Mouse (Mus musculus) testis, adult 2 months (tissue): ENCODE data around the gene Gak.

Experiments
- CTCF ChIP-seq: fragments of 200-500 bp; IDR thresholded peaks from 2 replicates; pipeline ENCODE4 v1.5.1; 2012; ENCODE audit warnings: low read depth, mild to moderate bottlenecking, inconsistent platforms, low read length, moderate library complexity; ENCODE audit not compliant: control insufficient read depth, insufficient read depth, insufficient replicate concordance
- POLR2A ChIP-seq: fragments of 200-500 bp; IDR thresholded peaks from 2 replicates; pipeline ENCODE4 v1.6.1; 2012; ENCODE audit warnings: low read depth, mild to moderate bottlenecking, inconsistent platforms, low read length, moderate library complexity; ENCODE audit not compliant: control insufficient read depth

DNA sequence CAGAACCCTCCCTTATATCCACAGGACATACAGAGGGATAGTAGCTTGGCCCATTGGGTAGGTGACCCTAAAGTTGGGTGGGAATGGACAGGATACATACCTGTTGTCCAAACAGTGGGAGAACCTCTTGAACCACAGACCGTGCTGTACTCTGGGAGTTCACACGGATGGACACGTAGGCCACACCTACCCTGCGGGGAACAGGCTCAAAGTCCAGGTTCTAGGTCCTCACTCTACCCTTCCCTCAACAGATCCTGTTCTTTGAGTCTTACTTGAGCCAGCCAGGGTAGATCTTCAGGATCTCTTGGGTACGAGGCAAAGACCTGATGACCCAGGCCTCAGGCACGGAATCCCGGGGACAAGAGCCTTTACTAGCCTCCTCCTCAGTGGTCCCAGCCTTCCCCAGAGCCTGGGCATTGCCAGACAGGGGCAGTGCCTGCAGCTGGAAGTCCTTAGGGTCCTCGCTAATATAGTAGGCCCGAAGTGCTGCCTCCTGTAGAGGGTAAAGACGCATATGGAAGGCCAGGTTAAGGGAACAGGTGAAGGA lies 25.0 kb upstream of the Gak start:
- TF ChIP-seq CTCF: no peak
- no peak for TF ChIP-seq POLR2A
